Mouse (Mus musculus) erythroid progenitor cell, adult 5-6 weeks (primary cell): Measurements from ENCODE around the gene Glb1l. TPM values are rescaled to one million over a fixed set of nuclear protein-coding genes. Genes with fewer than 3 reads are reported as not detected.

Experiments
- ATAC-seq: replicated peaks from 2 replicates; pipeline ENCODE4 v1.8.0; 2016; ENCODE audit warnings: moderate number of reproducible peaks, mild to moderate bottlenecking, moderate TSS enrichment, inconsistent platforms; ENCODE audit not compliant: poor library complexity, low FRiP score, severe bottlenecking
- total RNA-seq, 2 experiments: library from RNA; stranded (forward) in 1 of 2; stranded (reverse) in 1 of 2; fragments of 150-400 nt in 1 of 2; fragments of 186-747, 209-891 nt in 1 of 2; gene quantifications; 2 replicates each; pipeline versions ENCODE4 v1.2.3 to v1.2.4; 2015 to 2017; ENCODE audit warnings: low replicate concordance in 2 of 2

Glb1l gene
- total RNA-seq (2015; ENCODE audit: low replicate concordance) (23.1 and 23.9 TPM in 2 replicates), total RNA-seq (2017; ENCODE audit: low replicate concordance) (14.2 and 43.3 TPM in 2 replicates)

DNA sequence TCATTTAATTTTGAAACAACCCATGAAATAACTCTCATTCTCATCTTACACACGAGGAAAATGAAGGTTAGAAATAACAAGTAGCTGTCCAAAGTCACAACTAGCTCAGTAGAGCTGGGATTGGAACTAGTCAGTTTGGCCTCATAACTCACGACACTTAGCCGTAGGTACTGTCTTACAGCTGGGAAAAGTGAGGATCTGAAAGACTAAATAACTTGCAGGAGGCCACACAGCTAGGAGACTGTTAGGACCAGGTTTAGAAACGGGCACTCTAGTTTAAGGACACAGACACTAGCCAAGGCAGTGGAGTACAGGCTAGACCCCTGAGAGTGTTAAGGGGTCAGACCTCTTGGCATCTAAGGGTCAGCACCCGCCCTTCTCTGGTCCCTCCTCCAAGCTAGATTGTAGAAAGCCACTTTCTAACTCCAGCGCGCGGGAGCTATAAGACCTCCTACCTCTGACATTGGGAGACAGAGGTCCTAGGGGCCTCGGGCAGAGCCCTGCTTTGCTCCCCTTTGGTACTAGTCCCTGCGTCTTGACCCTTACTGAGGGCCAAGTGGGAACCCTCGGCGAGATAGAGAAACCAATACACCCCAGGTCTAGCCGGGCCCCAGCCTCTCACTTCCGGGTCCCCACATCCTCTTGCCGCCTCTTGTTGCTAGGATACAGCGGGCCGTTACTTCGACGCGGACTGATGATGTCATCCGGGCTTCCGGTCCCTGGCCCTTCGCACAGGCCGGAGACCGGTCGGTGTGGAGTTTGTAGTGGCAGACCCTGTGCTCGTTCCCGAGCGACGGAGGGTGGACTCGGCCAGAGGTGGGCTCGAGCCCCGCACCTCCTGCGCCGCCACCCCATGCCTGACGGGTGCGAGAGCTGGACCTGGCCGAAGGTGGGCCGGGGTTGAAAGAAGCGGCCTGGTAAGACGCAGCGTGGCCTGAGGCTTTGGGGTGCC lies at the start of gene Glb1l, which contains the start of gene Stk16:
Glb1l (minus strand) TSS at position 678 of the 952 bp plus-strand sequence.
Stk16 (plus strand) TSS at position 703 of the 952 bp plus-strand sequence.
- peak; percentile 84 for ATAC-seq

DNA sequence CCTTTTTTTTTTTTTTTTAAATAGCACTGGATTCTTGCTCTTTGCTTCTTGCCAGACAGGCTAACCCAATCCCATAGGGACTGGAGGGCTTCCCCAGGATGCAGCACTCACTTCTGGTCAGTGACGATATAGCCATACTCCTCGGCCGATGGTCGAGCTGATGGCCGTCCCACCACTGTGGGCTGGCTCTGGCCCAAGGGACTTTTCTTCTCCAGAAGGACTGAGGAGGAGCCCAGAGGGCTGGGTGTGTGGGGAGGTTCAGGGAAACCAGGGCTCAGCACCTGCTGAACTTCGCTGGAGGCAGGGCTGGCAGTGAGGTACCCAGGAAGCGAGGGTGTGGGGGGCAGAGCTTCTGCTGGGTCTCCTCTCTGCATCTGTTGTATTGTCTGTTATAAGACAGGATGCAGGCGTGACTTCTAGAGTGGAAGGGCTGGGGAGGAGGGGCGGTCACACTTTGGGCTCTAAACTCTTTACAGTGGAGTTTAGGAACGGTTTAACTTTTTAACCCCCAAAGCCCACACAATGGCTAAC lies 45.0 kb upstream of the Glb1l start:
- ATAC-seq, result no peak

DNA sequence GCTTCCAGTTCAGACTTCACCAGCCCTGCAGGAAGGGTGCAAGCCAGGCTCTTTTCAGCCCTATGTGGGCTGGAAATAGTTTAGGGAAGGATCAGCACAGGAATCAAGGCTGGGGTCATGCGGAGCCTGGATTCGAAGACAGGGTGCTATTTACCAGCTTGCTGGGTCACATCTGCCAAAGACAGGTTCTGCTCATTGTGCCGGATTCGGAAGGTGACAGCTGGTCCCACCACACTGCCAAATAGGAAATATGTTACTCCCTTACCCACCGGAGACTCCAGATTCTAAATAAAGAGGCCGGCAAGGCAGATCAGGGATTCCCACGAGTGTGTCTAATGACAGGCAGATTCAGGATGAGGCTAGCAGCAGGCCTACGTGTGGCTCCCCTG lies 44.0 kb upstream of the Glb1l start:
- ATAC-seq, result no peak

DNA sequence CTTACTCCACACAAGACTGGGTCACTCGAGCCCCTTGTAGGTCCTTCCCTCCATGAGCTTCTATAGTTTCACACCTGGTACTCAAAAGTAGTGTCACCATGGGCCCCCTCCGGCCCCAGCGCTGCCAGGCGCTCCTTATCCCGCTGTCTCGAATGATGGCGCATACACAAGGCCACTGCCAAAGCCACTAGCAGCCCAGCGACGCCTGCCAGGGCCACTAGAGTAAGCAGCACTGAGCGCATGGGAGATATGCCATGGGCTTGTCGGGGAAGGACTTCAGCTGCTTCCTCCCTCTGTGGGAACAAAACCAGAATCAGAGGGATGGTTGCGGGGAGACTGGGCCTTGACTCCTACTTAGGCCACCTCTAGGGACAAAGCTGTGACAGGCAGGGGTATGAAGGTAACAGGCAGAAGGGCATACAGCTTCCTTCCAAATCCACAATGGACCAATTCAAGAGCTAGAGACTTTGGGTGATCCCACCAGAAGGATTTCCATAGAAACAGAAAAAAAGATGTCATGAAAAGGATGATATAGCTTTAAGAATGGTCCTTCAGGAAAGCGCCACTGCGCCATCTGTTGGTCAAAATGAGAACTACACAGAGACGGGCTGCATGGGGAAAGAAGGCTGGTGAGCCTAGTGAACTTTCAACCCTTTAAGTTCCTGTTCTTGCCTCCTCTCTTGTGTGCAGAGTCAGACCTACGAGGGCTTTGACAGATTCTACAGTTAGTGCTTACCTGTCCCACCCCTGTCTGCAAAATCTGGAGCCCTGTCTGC lies 43.4 kb upstream of the Glb1l start:
- ATAC-seq, result peak; percentile 44

DNA sequence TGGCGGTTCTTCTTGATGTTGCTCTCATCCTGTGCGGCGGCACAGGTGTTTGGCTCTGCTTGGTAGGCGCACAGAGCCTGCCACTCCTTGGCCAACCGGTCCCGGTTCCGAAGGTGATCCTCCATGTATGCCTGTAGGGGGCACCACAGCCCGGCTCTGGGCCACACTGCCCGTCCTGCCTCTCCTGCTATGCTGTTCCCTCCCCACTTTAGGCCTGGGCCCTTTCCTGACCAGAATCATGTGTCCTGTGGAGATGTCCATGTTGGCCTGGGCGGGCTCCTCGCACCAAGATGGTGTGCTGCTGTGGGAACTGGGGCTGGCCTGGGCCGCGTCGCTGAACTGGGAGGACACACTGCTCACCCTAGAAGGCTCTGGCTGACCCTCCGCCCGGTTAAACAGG lies 42.4 kb upstream of the Glb1l start:
- no peak for ATAC-seq

DNA sequence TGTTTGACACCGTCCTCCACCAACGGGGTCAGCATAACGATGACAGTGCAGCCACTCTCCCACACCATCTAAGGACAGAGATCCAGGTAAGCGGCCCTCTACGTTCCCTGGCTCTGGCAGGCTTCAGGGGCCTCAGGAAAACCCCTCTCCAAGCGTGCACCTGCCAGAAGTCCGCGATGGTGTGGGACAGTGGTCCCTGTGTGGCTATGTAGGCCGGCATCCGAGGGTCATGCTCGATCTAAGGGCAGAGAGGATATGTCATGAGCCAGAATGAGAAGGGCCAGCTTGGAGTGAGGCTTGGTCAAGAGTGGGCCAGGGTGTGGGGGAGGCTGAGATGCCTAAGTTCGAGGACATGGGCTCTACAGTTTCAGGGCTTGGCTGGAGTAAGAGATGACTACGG lies 41.7 kb upstream of the Glb1l start:
- no peak for ATAC-seq

DNA sequence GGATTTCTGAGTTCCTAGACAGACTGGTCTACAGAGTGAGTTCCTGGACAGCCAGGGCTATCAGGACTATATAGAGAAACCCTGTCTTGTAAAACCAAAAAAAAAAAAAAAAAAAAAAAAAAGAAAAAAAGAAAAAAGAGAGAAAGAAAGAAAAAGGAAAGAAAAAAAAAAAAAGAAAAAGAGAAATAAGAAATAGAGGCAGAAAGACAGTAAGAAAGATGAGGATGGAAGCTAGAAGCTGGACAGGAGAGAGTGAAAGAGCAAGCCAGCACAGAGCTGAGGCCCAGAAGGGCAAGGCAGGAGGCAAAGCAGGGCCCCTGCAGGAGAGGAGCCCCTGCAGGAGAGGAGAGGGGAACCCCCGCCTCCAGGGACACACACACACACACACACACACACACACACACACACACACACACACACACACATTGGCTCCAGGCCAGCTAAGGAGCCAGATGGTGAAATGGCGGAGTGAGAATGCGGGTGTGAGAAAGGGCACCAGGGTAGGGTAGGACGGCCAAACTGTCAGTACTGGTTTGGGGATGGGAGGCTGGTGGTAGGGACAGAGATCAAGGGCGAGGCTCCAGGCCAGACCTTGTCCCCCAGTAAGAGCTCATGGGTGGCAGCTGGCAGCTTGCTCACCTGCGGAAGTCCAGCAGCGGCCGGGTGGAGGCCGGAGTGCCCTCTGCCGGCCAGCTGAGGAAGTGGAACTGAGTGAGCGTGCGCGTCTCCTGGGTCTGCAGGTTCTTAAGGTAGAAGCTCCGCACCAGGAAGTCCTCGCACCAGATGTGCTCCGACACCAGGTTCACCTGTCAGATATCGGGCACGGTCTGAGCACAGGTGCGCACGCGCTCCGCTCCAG lies 40.7 kb upstream of the Glb1l start:
- ATAC-seq, result peak; percentile 87

DNA sequence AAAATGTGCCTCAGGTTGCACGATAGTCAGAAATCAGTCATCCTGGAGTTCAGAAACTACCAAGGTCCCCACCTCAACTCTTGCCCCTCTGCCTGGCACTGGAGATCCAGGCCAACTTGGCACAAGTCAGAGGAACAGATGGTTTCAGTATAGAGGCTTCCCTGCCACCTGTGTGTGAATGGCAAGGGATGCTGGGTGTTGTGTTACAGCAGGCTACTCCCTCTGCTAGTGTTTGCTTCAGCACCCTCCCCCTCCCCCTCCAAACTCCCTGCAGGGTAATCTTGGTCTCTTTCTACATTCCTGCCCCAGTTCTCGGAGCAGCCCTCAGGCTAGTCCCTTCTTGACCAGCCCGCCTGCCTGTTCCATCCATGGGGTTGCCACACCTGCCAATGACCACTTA lies 39.9 kb upstream of the Glb1l start:
- no peak for ATAC-seq

DNA sequence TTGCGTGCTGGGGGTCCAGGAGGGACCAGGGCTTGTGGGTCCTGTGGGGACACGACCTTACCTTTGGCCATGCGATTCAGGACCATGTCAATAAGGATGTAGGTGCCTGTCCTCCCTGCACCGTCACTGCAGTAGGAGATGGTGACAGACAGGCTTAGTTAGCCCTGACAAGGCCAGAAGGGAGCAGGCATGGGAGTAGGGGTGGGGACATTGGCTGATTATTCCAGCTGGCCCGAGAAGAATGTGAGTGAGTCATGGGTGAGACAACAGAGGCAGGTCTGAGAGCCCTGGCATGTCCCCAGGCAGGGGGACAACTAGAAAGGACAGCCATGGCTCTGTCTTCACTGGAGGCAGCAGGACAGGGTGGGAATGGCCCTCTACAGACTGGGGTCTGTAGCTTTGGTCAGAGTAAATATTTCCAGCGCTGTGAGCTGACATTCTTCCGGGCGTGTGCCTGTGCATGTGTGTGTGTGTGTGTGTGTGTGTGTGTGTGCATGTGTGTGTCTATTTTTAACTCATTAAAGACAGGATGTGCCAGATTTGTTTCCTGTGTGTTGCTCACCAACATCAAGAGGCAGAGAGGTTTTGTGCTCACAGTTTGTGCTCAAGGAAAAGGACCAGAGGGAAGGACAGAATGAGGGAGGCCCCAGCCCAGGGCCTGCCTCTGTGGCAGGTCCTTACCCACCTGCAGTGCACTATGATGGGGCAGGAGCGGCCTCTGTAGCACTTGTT lies 37.6 kb upstream of the Glb1l start:
- ATAC-seq, result no peak

DNA sequence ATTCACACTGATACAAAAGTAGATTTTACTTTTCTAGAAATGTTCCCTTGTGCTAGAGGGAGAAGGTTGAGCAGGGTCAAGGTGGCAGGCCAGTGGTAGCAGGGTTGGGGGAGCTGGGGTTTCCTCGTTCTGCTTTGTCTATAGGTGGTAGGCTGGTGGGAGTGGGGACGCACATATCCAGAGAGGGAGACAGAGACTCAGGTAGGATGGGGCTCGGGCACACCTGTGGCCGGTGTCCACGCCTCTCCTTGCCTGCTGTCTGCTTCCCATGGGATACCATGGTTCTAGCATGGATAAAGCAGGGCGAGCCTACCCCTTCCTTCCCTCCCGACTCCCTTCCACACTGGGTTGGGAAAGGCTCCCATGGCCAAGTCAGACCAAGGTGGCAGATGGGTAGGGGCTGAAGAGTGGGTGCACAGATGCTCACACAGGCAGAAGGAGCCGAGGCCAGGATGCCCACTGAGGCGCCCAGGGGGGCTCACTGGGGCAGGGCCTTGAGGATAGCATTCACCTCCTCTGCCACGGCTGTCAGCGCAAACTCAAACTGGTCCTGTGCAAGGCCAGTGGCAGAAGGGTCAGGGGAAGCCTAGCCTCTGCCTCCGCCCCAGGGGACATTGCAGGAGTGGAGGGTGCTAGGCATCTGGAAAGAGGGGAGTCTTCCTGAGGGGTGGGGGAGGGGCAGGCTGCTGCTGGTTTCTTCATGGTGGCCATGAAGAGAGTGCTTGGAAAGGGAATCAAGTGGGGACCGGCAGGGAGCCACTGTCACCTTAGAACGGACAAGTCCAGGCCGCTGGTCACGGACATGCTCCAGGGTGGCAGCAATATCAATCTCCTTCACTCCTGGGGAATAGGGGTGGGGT lies 36.7 kb upstream of the Glb1l start:
- no peak for ATAC-seq

DNA sequence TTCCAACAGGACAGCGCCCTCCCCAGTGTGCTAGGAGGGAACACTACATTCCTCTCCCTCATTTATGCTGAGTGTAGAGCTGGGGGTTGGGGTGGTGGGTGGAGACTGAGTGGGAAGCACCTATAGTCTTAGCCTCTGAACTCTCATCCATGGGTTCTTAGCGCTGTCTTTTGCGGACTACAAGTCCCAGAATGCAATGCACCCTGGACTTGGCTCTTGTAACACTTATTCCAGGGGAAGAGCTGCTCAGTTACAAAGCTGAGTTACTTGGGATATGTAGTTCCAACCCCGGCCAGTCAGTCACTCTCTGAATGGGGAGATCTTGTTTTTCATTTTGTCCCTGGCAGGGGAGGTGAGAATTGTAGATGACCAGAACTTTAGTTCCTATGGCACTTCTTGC lies 34.2 kb upstream of the Glb1l start:
- ATAC-seq, result no peak; the same call in 1 of the 2 replicates

DNA sequence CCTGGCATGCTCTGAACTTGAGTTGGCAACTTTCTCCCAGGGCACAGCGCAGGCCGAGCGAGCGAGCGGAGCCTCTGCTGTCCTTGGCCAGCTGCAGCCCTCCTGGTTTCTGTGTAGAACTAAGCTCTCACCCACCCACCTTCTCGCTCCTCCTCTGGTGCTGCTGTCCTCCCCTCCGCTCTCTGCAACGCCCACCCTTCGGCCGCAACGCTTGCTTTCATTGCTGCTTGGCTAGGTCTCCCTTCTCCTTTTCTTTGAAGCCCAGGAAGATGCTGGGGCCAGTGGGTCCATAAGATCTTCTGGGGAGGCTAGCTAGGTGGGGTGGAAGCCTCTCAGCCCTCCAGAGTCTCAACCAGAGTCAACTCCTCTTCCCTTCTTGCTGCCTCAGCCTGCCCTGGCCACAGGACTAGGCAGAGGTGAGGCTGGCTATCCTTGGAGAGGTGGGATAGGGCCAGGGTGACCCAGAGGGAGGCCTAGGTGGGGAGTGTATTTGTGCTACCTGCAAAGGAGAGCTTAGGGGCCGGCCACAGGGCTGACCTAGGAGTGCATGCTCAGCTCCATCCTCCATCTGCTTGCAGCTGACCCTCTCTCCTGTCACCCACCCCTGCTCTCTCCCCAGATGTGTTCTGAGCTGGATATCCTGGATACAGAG lies 33.7 kb upstream of the Glb1l start:
- ATAC-seq, result no peak

DNA sequence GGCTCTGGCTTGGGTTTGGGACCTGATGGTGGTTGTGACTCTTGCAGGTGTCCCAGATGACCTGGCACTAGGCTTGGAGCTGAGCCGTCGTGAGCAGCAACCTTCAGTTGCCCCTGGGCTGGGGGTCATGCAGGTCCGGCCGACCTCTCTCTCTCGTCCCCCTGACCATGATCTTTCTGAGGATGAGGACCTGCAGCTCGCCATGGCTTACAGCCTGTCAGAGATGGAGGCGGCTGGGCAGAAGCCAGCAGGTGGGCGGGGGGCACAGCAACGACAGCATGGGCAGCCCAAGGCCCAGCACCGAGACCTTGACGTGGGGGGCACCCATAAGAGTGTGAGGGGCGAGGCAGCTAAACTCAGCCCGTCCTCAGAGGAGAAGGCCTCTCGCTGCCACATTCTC lies 32.8 kb upstream of the Glb1l start:
- no peak for ATAC-seq

DNA sequence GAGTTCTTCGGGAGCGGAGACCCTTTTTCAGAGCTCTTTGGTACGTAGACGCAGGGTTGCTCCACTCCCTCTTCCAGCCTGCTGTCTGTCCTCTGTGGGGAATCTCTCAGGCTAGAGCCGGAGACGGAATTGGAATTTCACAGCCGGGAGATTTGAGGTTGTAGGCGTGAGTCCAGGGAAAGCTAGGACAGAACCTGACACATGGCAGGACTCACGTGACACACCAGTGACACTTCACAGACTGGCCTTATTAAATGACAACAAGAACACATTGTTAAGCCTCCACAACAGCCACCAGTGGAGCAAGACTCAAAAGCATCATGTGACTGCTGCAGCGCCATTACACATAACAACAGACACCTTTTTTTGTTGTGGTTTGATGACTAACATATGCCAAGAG lies 29.0 kb upstream of the Glb1l start:
- no peak for ATAC-seq

DNA sequence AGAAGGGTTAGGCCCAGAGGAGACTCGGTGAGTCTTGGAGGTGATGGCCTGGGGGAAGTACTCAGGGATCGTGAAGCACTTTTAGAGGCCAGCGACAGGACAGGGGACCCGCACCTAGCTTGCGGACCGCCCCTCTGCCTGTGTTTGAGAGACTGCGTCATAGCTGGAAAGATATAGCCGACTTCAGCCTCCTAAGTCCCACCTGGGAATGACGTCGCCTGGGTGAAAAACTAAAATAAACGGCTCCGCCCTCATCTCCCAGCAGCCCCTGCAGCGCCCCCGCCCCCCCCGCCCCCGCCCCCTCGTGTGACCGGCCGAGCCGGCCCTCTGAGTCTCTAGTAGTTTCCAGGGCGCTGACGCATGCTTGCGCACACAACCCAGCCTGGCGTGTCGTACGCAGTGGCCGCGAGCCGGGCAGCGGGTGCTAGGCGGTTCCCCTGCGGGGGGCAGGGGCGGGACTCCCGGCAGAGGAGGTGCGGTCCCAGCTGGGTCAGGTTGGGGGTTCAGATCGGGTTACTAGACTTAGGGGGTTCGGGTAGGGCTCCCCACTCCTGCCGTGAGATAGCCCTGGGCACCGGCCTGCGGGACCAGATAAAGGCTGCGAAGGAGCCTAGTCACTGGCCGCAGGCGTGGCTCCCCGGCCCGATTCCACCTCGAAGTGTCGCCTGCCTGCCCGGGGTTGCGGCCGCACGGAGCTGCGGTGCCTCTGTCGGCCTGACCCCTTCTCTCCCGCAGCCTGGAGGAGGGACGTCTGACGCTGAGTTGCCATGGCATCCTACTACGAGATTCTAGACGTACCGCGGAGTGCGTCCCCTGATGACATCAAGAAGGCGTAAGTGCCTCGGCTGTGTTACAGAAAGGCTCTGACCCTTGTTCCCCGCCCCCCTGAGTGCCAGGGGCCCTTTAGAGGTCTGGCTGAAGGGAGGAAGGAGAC lies 25.8 kb upstream of the Glb1l start, which contains the start of gene Dnajb2:
Dnajb2 (plus strand) TSS at position 290 of the 934 bp plus-strand sequence.
- peak; percentile 84 for ATAC-seq

DNA sequence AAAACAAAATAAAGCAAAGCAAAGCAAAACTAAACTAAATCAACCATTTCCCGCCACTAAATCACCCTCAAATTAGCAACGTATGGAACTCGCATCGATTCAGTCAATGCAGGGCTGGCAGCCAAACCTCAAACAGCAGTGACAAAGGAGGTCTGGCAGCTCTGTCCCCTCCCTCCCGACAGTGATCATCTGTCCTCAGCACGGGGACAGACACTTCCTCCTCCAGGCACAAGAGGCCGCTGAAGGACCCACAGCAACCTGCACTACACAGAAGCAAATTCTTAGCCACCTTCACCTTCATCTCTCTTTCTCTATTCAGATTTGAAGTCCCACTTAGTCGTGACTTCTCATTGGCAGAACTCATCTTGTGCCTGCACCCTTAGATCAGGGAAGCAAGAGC lies 24.0 kb upstream of the Glb1l start:
- ATAC-seq, result peak; percentile 69
